Comparison of ENCODE assay signal across 8 mouse cellular contexts in the genomic region with DNA sequence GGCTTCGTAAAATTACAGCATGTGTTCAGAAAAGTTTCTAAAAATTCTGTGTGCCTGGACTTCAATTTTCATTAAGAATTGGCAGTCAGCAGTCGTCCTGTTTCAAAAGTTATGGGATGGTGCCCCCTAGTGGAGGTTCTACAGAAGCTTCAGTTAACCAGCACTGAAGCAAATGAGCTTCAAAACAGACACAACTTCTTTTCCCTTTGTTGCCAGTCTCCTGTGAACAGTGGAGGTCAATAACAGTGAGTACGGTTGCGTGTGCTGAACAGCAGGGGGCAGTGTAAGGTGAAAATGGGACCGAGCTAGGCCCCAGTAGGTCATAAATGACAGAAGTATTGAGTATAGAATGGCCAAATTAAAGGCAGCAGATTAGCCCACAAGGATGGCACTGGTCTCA. TPM values are rescaled to one million over a fixed set of nuclear protein-coding genes. Genes with fewer than 3 reads are reported as not detected.
A peak's percentile ranks its signal among the peaks of the same experiment; 100 is the strongest.
DNase-seq lines count a peak whose midpoint lies in the region; ATAC-seq and TF ChIP-seq lines count a peak whose summit lies in the region.

No protein-coding gene starts in this region.

- H3K27ac ChIP-seq in intestine, postnatal 0 days (ENCODE audit: low read depth, low read length): no peak overlapping the region
- no peak overlapping the region for H3K27ac ChIP-seq in limb, embryonic 11.5 days (replicated peaks; ENCODE audit: low read depth, low read length)
- H3K27ac ChIP-seq in midbrain, embryonic 15.5 days: no peak overlapping the region
- no peak overlapping the region for H3K27ac ChIP-seq in testis, adult 2 months (ENCODE audit: control insufficient read depth, insufficient read depth, low read depth, low read length)

- TF ChIP-seq POLR2A in testis, adult 2 months (IDR thresholded peaks at IDR 0.05; ENCODE audit: control insufficient read depth, low read depth, low read length): no peak

- H3K36me3 ChIP-seq in intestine, postnatal 0 days (ENCODE audit: control insufficient read depth, insufficient read depth): no peaks in the 10 kb centered on the region
- no peaks in the 10 kb centered on the region for H3K36me3 ChIP-seq in limb, embryonic 11.5 days (ENCODE audit: control insufficient read depth, insufficient read depth, low read length)
- no peaks in the 10 kb centered on the region for H3K36me3 ChIP-seq in midbrain, embryonic 15.5 days (replicated peaks)
- no peaks in the 10 kb centered on the region for H3K36me3 ChIP-seq in testis, adult 2 months (ENCODE audit: control insufficient read depth, insufficient read depth, low read length)

- no peaks in the 10 kb centered on the region for H3K9me3 ChIP-seq in intestine, postnatal 0 days (ENCODE audit: control insufficient read depth)
- no peaks in the 10 kb centered on the region for H3K9me3 ChIP-seq in limb, embryonic 11.5 days (ENCODE audit: control insufficient read depth, low read length)
- H3K9me3 ChIP-seq in midbrain, embryonic 15.5 days: no peaks in the 10 kb centered on the region

- no peak overlapping the region for H3K9ac ChIP-seq in intestine, postnatal 0 days (ENCODE audit: low read depth, low read length)
- H3K9ac ChIP-seq in limb, embryonic 11.5 days (ENCODE audit: low read length): no peak overlapping the region
- no peak overlapping the region for H3K9ac ChIP-seq in midbrain, embryonic 15.5 days

- peak; percentile 85 for TF ChIP-seq CTCF in intestine, postnatal 0 days (IDR thresholded peaks at IDR 0.05; ENCODE audit: low read depth)
- peak; percentile 48; the same call in 1 of the 2 replicates for TF ChIP-seq CTCF in testis, adult 2 months (IDR thresholded peaks at IDR 0.05; ENCODE audit: control insufficient read depth, insufficient read depth, insufficient replicate concordance, low read depth, low read length)

- no peak overlapping the region for H3K4me2 ChIP-seq in intestine, postnatal 0 days (replicated peaks; ENCODE audit: low read depth)
- H3K4me2 ChIP-seq in limb, embryonic 11.5 days (ENCODE audit: low read depth, severe bottlenecking): no peak overlapping the region
- H3K4me2 ChIP-seq in midbrain, embryonic 15.5 days: no peak overlapping the region

- peak; percentile 70 for ATAC-seq in intestine, postnatal 0 days
- peak; percentile 70 for ATAC-seq in limb, embryonic 11.5 days (ENCODE audit: insufficient number of reproducible peaks, low FRiP score, low TSS enrichment, low read depth)
- ATAC-seq in midbrain, embryonic 15.5 days (replicated peaks): peak; percentile 50

- DNase-seq in 3134 (ENCODE audit: extremely low read depth, insufficient read length, low spot score): peak; percentile 25
- peak; percentile 72 for DNase-seq in Muller cell, postnatal 12 days (ENCODE audit: inconsistent ontology term)
- DNase-seq in cerebellum, postnatal 25 days: peak; percentile 45 to 75
- peak; percentile 78 for DNase-seq in gastrocnemius, adult 18-20 months (ENCODE audit: low spot score)
- DNase-seq in limb, embryonic 11.5 days (ENCODE audit: low spot score): peak; percentile 79

- WGBS in intestine, postnatal 0 days: 3% methylated on average over 5 of the region's 5 CpGs
- WGBS in limb, embryonic 11.5 days: 5% methylated on average over 5 of the region's 5 CpGs
- 3% methylated on average over 5 of the region's 5 CpGs for WGBS in midbrain, embryonic 15.5 days

- H3K4me3 ChIP-seq in intestine, postnatal 0 days (ENCODE audit: low read depth, low read length): no peak overlapping the region
- no peak overlapping the region for H3K4me3 ChIP-seq in limb, embryonic 11.5 days (ENCODE audit: low read depth, low read length)
- no peak overlapping the region for H3K4me3 ChIP-seq in midbrain, embryonic 15.5 days
- H3K4me3 ChIP-seq in testis, adult 2 months (ENCODE audit: control insufficient read depth, low read depth, low read length): no peak overlapping the region

- H3K27me3 ChIP-seq in intestine, postnatal 0 days (replicated peaks; ENCODE audit: control insufficient read depth, insufficient read depth, low read length): no peaks in the 10 kb centered on the region
- no peaks in the 10 kb centered on the region for H3K27me3 ChIP-seq in limb, embryonic 11.5 days (ENCODE audit: control insufficient read depth, insufficient read depth, low read length)
- peaks cover 18% of the 10 kb centered on the region for H3K27me3 ChIP-seq in midbrain, embryonic 15.5 days (replicated peaks)
- H3K27me3 ChIP-seq in testis, adult 2 months (ENCODE audit: control insufficient read depth, insufficient read depth, low read length): no peaks in the 10 kb centered on the region

- H3K4me1 ChIP-seq in intestine, postnatal 0 days (replicated peaks; ENCODE audit: control insufficient read depth, insufficient read depth, low read length): no peaks in the 10 kb centered on the region
- H3K4me1 ChIP-seq in limb, embryonic 11.5 days (ENCODE audit: control insufficient read depth, insufficient read depth, low read length): peaks cover 3% of the 10 kb centered on the region; the same call in 1 of the 2 replicates
- H3K4me1 ChIP-seq in midbrain, embryonic 15.5 days: no peaks in the 10 kb centered on the region
- no peaks in the 10 kb centered on the region for H3K4me1 ChIP-seq in testis, adult 2 months (ENCODE audit: control insufficient read depth, insufficient read depth, low read length)

RNA-seq across cellular contexts. Expression of a gene that starts 8.0 kb away (rescaled TPM):
- under 1 TPM; 0.11 to 0.74 TPM for total RNA-seq in gastrocnemius, adult 18-20 months (2021)
- polyA plus RNA-seq in intestine, postnatal 0 days (2015; fragmentation: Nextera tagmentation; extraction: Ambion mirVana): 83.6 and 84.5 TPM in 2 replicates
- 22.9 and 25.0 TPM in 2 replicates for polyA plus RNA-seq in limb, embryonic 11.5 days (2014; fragmentation: Nextera tagmentation; extraction: Ambion mirVana)
- polyA plus RNA-seq in midbrain, embryonic 15.5 days (2015; fragmentation: Nextera tagmentation; extraction: Ambion mirVana): 0.31 and 0.49 TPM in 2 replicates
- 0.17 and 1.2 TPM in 2 replicates for polyA plus RNA-seq in testis, adult 2 months (2012; rRNA removed)

RNA-seq across cellular contexts. Expression of a gene that starts 30.4 kb away (rescaled TPM):
- total RNA-seq in gastrocnemius, adult 18-20 months (2021): 1 to 10 TPM; 4.4 to 5.0 TPM
- 3.3 and 3.7 TPM in 2 replicates for polyA plus RNA-seq in intestine, postnatal 0 days (2015; fragmentation: Nextera tagmentation; extraction: Ambion mirVana)
- polyA plus RNA-seq in limb, embryonic 11.5 days (2014; fragmentation: Nextera tagmentation; extraction: Ambion mirVana): 8.8 and 9.6 TPM in 2 replicates
- 10.1 and 10.3 TPM in 2 replicates for polyA plus RNA-seq in midbrain, embryonic 15.5 days (2015; fragmentation: Nextera tagmentation; extraction: Ambion mirVana)
- 1.6 and 1.7 TPM in 2 replicates for polyA plus RNA-seq in testis, adult 2 months (2012; rRNA removed)

Comparison
In these comparisons a context has a peak if more than half of its experiments do, and no peak if none do; other contexts are left out.
1. DNase-seq: peak in every context shown above with its lines; median percentile 79 in limb, embryonic 11.5 days; 78 in gastrocnemius, adult 18-20 months; 72 in Muller cell, postnatal 12 days; 60 in cerebellum, postnatal 25 days; 25 in 3134.
2. RNA of a gene that starts 8.0 kb away (polyA plus RNA-seq): 83.6 to 84.5 TPM in intestine, postnatal 0 days and 22.9 to 25.0 TPM in limb, embryonic 11.5 days; 0.31 to 0.49 TPM in midbrain, embryonic 15.5 days and 0.17 to 1.2 TPM in testis, adult 2 months; every median in the first group is over 10 times any median in the second.
3. Peak in every context shown above with its lines, with median percentiles within 50 percentile points of each other: ATAC-seq.